8 mouse cellular contexts compared by ENCODE assay signal in the genomic region with DNA sequence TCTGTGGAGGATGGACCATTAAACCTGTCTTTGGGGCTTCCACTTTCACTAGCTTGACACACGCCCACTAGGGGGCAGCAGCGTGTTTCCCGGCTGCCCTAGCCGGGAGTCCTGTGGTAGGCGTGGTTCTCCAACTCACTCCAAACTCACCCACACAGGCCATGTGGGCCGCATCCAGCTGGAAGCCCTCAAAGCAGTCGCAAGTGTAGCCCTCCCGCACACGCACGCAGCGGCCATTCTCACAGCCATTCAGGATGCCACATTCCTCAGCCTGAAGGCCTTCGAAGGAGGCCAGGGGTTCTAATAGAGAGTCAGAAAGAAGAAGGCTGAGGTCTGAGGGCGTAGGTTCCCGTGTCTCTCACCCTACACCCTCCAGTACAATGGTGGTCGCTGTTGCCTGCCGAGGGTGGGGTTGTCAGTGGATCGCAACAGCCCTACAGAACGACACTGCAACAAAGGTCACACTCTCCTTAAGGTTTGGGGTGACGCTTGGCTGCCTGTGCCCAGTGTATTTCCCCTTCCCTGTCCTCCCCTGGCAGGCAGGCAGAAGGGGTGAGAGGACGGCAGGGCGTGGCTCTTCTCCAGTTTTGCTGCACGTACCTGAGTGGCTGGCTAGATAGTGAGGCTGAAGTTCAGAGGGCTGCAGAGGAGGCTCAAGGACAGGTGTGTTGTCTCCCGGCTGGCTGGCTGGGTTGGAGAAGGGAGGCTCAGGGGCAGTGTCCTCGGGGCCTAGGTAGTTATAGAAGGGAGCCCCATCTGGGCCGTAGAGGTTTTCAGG. TPM values are rescaled to one million over a fixed set of nuclear protein-coding genes. Genes with fewer than 3 reads are reported as not detected.
A peak's percentile ranks its signal among the peaks of the same experiment; 100 is the strongest.
DNase-seq lines count a peak whose midpoint lies in the region; ATAC-seq lines count a peak whose summit lies in the region.

No protein-coding gene starts in this region.

- no peaks in the 10 kb centered on the region for H3K9me3 ChIP-seq in hindbrain, embryonic 11.5 days (ENCODE audit: control insufficient read depth, low read length)
- H3K9me3 ChIP-seq in lung, embryonic 16.5 days (ENCODE audit: control insufficient read depth, low read length): no peaks in the 10 kb centered on the region

- peak; percentile 74; the same call in 1 of the 2 replicates for ATAC-seq in hindbrain, embryonic 11.5 days (ENCODE audit: low FRiP score)
- peak; percentile 94 for ATAC-seq in lung, embryonic 16.5 days (ENCODE audit: low read depth)

- WGBS in hindbrain, embryonic 11.5 days: 35% methylated on average over 25 of the region's 25 CpGs
- WGBS in lung, embryonic 16.5 days: 22% methylated on average over 25 of the region's 25 CpGs

- H3K4me2 ChIP-seq in hindbrain, embryonic 11.5 days (replicated peaks; ENCODE audit: low read depth, low read length): no peak overlapping the region; the same call in 1 of the 2 replicates
- H3K4me2 ChIP-seq in lung, embryonic 16.5 days (ENCODE audit: low read depth, low read length): peak overlapping the region; percentile 45

- H3K36me3 ChIP-seq in hindbrain, embryonic 11.5 days (ENCODE audit: control insufficient read depth, insufficient read depth, low read length): no peaks in the 10 kb centered on the region
- no peaks in the 10 kb centered on the region for H3K36me3 ChIP-seq in lung, embryonic 16.5 days (ENCODE audit: control insufficient read depth, insufficient read depth, low read length)

- no peak overlapping the region for H3K27ac ChIP-seq in hindbrain, embryonic 11.5 days (ENCODE audit: low read depth, low read length)
- peak overlapping the region; percentile 45; the same call in 1 of the 2 replicates for H3K27ac ChIP-seq in lung, embryonic 16.5 days (ENCODE audit: low read length)

- no peaks in the 10 kb centered on the region for H3K27me3 ChIP-seq in hindbrain, embryonic 11.5 days (ENCODE audit: control insufficient read depth, insufficient read depth, low read length)
- H3K27me3 ChIP-seq in lung, embryonic 16.5 days (ENCODE audit: control insufficient read depth, insufficient read depth, low read depth, low read length): no peaks in the 10 kb centered on the region

- 0 out of 2 replicates have a peak, but pooled peaks cover 2% of the 10 kb centered on the region for H3K4me1 ChIP-seq in hindbrain, embryonic 11.5 days (replicated peaks; ENCODE audit: control insufficient read depth, insufficient read depth, low read length)
- peaks cover 22% of the 10 kb centered on the region for H3K4me1 ChIP-seq in lung, embryonic 16.5 days (replicated peaks; ENCODE audit: control insufficient read depth, insufficient read depth, low read length)

- peak; percentile 81 for DNase-seq in Muller cell, postnatal 12 days (ENCODE audit: inconsistent ontology term)
- DNase-seq in cerebellum, adult 9-10 months: peak; percentile 91
- DNase-seq in frontal cortex, adult 2 months (ENCODE audit: extremely low spot score in 1 of 2, low spot score in 1 of 2): peak; percentile 74 to 92
- peak; percentile 95 for DNase-seq in hindbrain, embryonic 11.5 days (ENCODE audit: low spot score)
- DNase-seq in layer of hippocampus, adult 9-11 months: peak; percentile 89
- DNase-seq in ovary, postnatal 10 days (ENCODE audit: low spot score): peak; percentile 83
- peak; percentile 83 for DNase-seq in thymus, postnatal 0 days (ENCODE audit: low spot score)

- H3K9ac ChIP-seq in hindbrain, embryonic 11.5 days (ENCODE audit: low read depth, low read length): no peak overlapping the region
- peak overlapping the region; percentile 52 for H3K9ac ChIP-seq in lung, embryonic 16.5 days (ENCODE audit: low read length)

- H3K4me3 ChIP-seq in hindbrain, embryonic 11.5 days (ENCODE audit: low read depth, low read length): no peak overlapping the region
- H3K4me3 ChIP-seq in lung, embryonic 16.5 days (ENCODE audit: low read length): no peak overlapping the region

RNA-seq across cellular contexts. Expression of a gene that starts 11.7 kb away (rescaled TPM):
- polyA plus RNA-seq in frontal cortex, adult 2 months (2012; rRNA removed): 87.2 and 90.7 TPM in 2 replicates
- polyA plus RNA-seq in hindbrain, embryonic 11.5 days (2014; fragmentation: Nextera tagmentation; extraction: Ambion mirVana): 151 and 164 TPM in 2 replicates
- polyA plus RNA-seq in lung, embryonic 16.5 days (2015; fragmentation: Nextera tagmentation; extraction: Ambion mirVana): 133 and 148 TPM in 2 replicates
- 156 TPM in 2 replicates for polyA plus RNA-seq in thymus, postnatal 0 days (2015; fragmentation: Nextera tagmentation; extraction: Ambion mirVana)

RNA-seq across cellular contexts. Expression of a gene that starts 11.8 kb away (rescaled TPM):
- 40.0 and 45.9 TPM in 2 replicates for polyA plus RNA-seq in frontal cortex, adult 2 months (2012; rRNA removed)
- polyA plus RNA-seq in hindbrain, embryonic 11.5 days (2014; fragmentation: Nextera tagmentation; extraction: Ambion mirVana): 79.4 and 89.2 TPM in 2 replicates
- 185 and 217 TPM in 2 replicates for polyA plus RNA-seq in lung, embryonic 16.5 days (2015; fragmentation: Nextera tagmentation; extraction: Ambion mirVana)
- 89.7 and 93.1 TPM in 2 replicates for polyA plus RNA-seq in thymus, postnatal 0 days (2015; fragmentation: Nextera tagmentation; extraction: Ambion mirVana)
